Mouse (Mus musculus) olfactory bulb, adult 2 months (tissue): ENCODE results near the gene Gm49378.

Source experiments
- CTCF ChIP-seq: fragments of 200-500 bp; IDR thresholded peaks from 2 replicates; pipeline ENCODE4 v1.5.1; 2012; ENCODE audit warnings: low read depth, mild to moderate bottlenecking, low read length, moderate library complexity; ENCODE audit not compliant: insufficient read depth
- POLR2A ChIP-seq: fragments of 200-500 bp; IDR thresholded peaks from 2 replicates; pipeline ENCODE4 v1.6.1; 2012; ENCODE audit warnings: mild to moderate bottlenecking, low read depth, low read length, moderate library complexity; ENCODE audit not compliant: insufficient read depth

- no peak for TF ChIP-seq CTCF
- no peak for TF ChIP-seq POLR2A
These were observed 48.4 kb downstream of the Gm49378 start for GRCm38 (mm10) chr14:55589271-55589670.
